ENCODE assay signal across 9 mouse cellular contexts in the genomic region with DNA sequence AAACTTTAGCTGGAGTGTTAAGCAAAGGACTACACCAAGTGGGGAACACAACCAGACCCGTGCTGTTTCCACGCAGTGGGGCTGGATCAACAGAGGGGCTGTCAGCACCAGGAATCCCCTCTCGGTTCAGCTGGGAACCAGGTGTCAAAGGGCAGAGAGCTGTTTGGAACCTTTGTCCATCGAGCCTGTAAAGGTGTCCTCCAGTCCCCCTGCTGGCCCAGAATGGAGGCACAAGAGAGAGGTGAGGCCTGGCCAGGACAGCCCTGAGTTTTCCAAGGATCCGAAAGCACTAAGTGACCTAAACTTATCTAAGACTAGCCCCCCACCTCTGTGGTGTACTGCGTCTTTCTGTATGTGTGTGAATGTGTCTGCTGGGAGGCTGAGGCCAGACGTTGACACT. TPM values are rescaled to one million over a fixed set of nuclear protein-coding genes. Genes with fewer than 3 reads are reported as not detected.
DNase-seq lines count a peak whose midpoint lies in the region; ATAC-seq and TF ChIP-seq lines count a peak whose summit lies in the region.
"Had no signal": no experiment of that assay in that cellular context is flagged by ENCODE, and none has a peak within 500 bp of the region (broad histone marks: within the 10 kb centered on the region; RNA-seq: fewer than 3 reads in every experiment).

No protein-coding gene starts in this region.

- H3K9me3 ChIP-seq in limb, embryonic 10.5 days (replicated peaks) = no peaks in the 10 kb centered on the region
- H3K9me3 ChIP-seq: lung, embryonic 15.5 days had no signal

- peaks cover 32% of the 10 kb centered on the region for H3K4me1 ChIP-seq in limb, embryonic 10.5 days

- no peak overlapping the region for H3K4me3 ChIP-seq in layer of hippocampus, adult 2 months
- H3K4me3 ChIP-seq in limb, embryonic 10.5 days = no peak overlapping the region
- H3K4me3 ChIP-seq: lung, embryonic 15.5 days had no signal

- 39% methylated on average over 7 of the region's 7 CpGs for WGBS in limb, embryonic 10.5 days

- H3K27me3 ChIP-seq in limb, embryonic 10.5 days (ENCODE audit: low read depth, poor library complexity, severe bottlenecking) = no peaks in the 10 kb centered on the region
- H3K27me3 ChIP-seq: lung, embryonic 15.5 days had no signal

- peak; percentile 61 for TF ChIP-seq CTCF in layer of hippocampus, adult 2 months (conservative IDR thresholded peaks at IDR 0.05)

- DNase-seq in CD4-positive, CD25-positive, alpha-beta regulatory T cell, adult 2 months (ENCODE audit: low read depth, low spot score) = peak; percentile 53
- DNase-seq in layer of hippocampus, adult 2 months (ENCODE audit: low spot score in 2 of 2) = no peak
- DNase-seq in layer of hippocampus, postnatal 14 days (ENCODE audit: low spot score in 2 of 2) = no peak
- peak; percentile 29 for DNase-seq in adrenal gland, postnatal 25 days
- DNase-seq in limb, embryonic 10.5 days (ENCODE audit: low spot score) = peak; percentile 65
- no peak for DNase-seq in frontal cortex, postnatal 36 days (ENCODE audit: low spot score in 2 of 2)
- no peak for DNase-seq in layer of hippocampus, adult 18-20 months (ENCODE audit: low spot score in 2 of 2)

- ATAC-seq in CD4-positive, CD25-positive, alpha-beta regulatory T cell, adult 4 months = no peak

- no peak overlapping the region for H3K27ac ChIP-seq in layer of hippocampus, adult 2 months
- peak overlapping the region; percentile 56 for H3K27ac ChIP-seq in limb, embryonic 10.5 days
- H3K27ac ChIP-seq: lung, embryonic 15.5 days had no signal

- H3K36me3 ChIP-seq in limb, embryonic 10.5 days = no peaks in the 10 kb centered on the region
- H3K36me3 ChIP-seq: lung, embryonic 15.5 days had no signal

RNA-seq across cellular contexts. Expression of gene Ptma, which starts 6.2 kb away (rescaled TPM):
- 1,000 to 10,000 TPM; 2,790 to 2,877 TPM for polyA plus RNA-seq in CD4-positive, CD25-positive, alpha-beta regulatory T cell, adult 4 months (2017; shearing (Covaris generic))
- 100 to 1,000 TPM; 478 to 491 TPM for total RNA-seq in layer of hippocampus, adult 2 months (2021)
- 100 to 1,000 TPM; 453 to 549 TPM for total RNA-seq in layer of hippocampus, postnatal 14 days (2021)
- 556 and 574 TPM in 2 replicates for total RNA-seq in adrenal gland, postnatal 25 days (2021)
- 3,283 and 3,422 TPM in 2 replicates for polyA plus RNA-seq in limb, embryonic 10.5 days (2016; fragmentation: Nextera tagmentation; extraction: Ambion mirVana)
- total RNA-seq in layer of hippocampus, adult 18-20 months (2021) = 100 to 1,000 TPM; 470 to 490 TPM

Comparison
In these comparisons a context has a peak if more than half of its experiments do, and no peak if none do; other contexts are left out.
1. DNase-seq: peak in CD4-positive, CD25-positive, alpha-beta regulatory T cell, adult 2 months (single experiment), adrenal gland, postnatal 25 days (single experiment) and limb, embryonic 10.5 days (single experiment); none in layer of hippocampus, adult 2 months (0 of 2), layer of hippocampus, postnatal 14 days (0 of 2), frontal cortex, postnatal 36 days (0 of 2) and layer of hippocampus, adult 18-20 months (0 of 2).